7 mouse cellular contexts compared by ENCODE assay signal in genomic region chr8:79295276-79296105, GRCm38 (mm10). TPM values are rescaled to one million over a fixed set of nuclear protein-coding genes. Genes with fewer than 3 reads are reported as not detected.
DNase-seq lines count a peak whose midpoint lies in the region; ATAC-seq and TF ChIP-seq lines count a peak whose summit lies in the region.

No protein-coding gene starts in this region.

- no peak for DNase-seq in neural tube, embryonic 11.5 days (ENCODE audit: low spot score)
- no peak for DNase-seq in neural tube, embryonic 10.5 days (ENCODE audit: extremely low spot score, low spot score)
- no peak for DNase-seq in embryonic facial prominence, embryonic 10.5 days (ENCODE audit: low spot score)
- no peak for DNase-seq in layer of hippocampus, postnatal 10 days (ENCODE audit: low spot score in 2 of 2)
- no peak for DNase-seq in frontal cortex, postnatal 25 days (ENCODE audit: low spot score in 2 of 2)

- H3K9ac ChIP-seq in neural tube, embryonic 11.5 days (ENCODE audit: low read length), result peak overlapping the region; percentile 86
- peak overlapping the region; percentile 62 for H3K9ac ChIP-seq in intestine, postnatal 0 days (ENCODE audit: low read depth, low read length)
- H3K9ac ChIP-seq in neural tube, embryonic 14.5 days (replicated peaks; ENCODE audit: low read depth, low read length), result peak overlapping the region; percentile 73

- no peak; the same call in none of the 2 replicates for ATAC-seq in neural tube, embryonic 11.5 days (ENCODE audit: insufficient read depth, low FRiP score, low TSS enrichment)
- peak; percentile 46 for ATAC-seq in intestine, postnatal 0 days
- peak; percentile 42; the same call in 1 of the 2 replicates for ATAC-seq in neural tube, embryonic 14.5 days (ENCODE audit: low read depth)

- peak overlapping the region; percentile 55 for H3K4me3 ChIP-seq in neural tube, embryonic 11.5 days (ENCODE audit: low read depth, low read length)
- H3K4me3 ChIP-seq in embryonic facial prominence, embryonic 10.5 days, result peak overlapping the region; percentile 74
- H3K4me3 ChIP-seq in intestine, postnatal 0 days (ENCODE audit: low read depth, low read length), result peak overlapping the region; percentile 60
- peak overlapping the region; percentile 62 for H3K4me3 ChIP-seq in neural tube, embryonic 14.5 days (ENCODE audit: low read depth, low read length)

- no peaks in the 10 kb centered on the region for H3K36me3 ChIP-seq in neural tube, embryonic 11.5 days (ENCODE audit: control insufficient read depth, insufficient read depth, low read length)
- H3K36me3 ChIP-seq in embryonic facial prominence, embryonic 10.5 days (replicated peaks), result no peaks in the 10 kb centered on the region
- H3K36me3 ChIP-seq in intestine, postnatal 0 days (ENCODE audit: control insufficient read depth, insufficient read depth), result no peaks in the 10 kb centered on the region
- H3K36me3 ChIP-seq in neural tube, embryonic 14.5 days (ENCODE audit: control insufficient read depth, insufficient read depth, low read length), result no peaks in the 10 kb centered on the region

- H3K4me2 ChIP-seq in neural tube, embryonic 11.5 days (ENCODE audit: low read depth), result peak overlapping the region; percentile 79
- peak overlapping the region; percentile 75 for H3K4me2 ChIP-seq in intestine, postnatal 0 days (replicated peaks; ENCODE audit: low read depth)
- peak overlapping the region; percentile 89 for H3K4me2 ChIP-seq in neural tube, embryonic 14.5 days (ENCODE audit: low read depth, low read length)

- peaks cover 10% of the 10 kb centered on the region; the same call in 1 of the 2 replicates for H3K4me1 ChIP-seq in neural tube, embryonic 11.5 days (ENCODE audit: control insufficient read depth, insufficient read depth, low read length)
- H3K4me1 ChIP-seq in embryonic facial prominence, embryonic 10.5 days, result peaks cover 23% of the 10 kb centered on the region
- 0 out of 2 replicates have a peak, but pooled peaks cover 3% of the 10 kb centered on the region for H3K4me1 ChIP-seq in intestine, postnatal 0 days (replicated peaks; ENCODE audit: control insufficient read depth, insufficient read depth, low read length)
- H3K4me1 ChIP-seq in neural tube, embryonic 14.5 days (ENCODE audit: control insufficient read depth, insufficient read depth, low read length), result peaks cover 13% of the 10 kb centered on the region

- H3K9me3 ChIP-seq in neural tube, embryonic 11.5 days (ENCODE audit: control insufficient read depth, low read length), result no peaks in the 10 kb centered on the region
- H3K9me3 ChIP-seq in embryonic facial prominence, embryonic 10.5 days, result no peaks in the 10 kb centered on the region
- no peaks in the 10 kb centered on the region for H3K9me3 ChIP-seq in intestine, postnatal 0 days (ENCODE audit: control insufficient read depth)
- H3K9me3 ChIP-seq in neural tube, embryonic 14.5 days (ENCODE audit: control insufficient read depth, low read length), result no peaks in the 10 kb centered on the region

- WGBS in neural tube, embryonic 11.5 days, result 16% methylated on average over 18 of the region's 18 CpGs
- 16% methylated on average over 18 of the region's 18 CpGs for WGBS in embryonic facial prominence, embryonic 10.5 days
- 8% methylated on average over 18 of the region's 18 CpGs for WGBS in intestine, postnatal 0 days
- WGBS in neural tube, embryonic 14.5 days, result 16% methylated on average over 18 of the region's 18 CpGs

- no peaks in the 10 kb centered on the region for H3K27me3 ChIP-seq in neural tube, embryonic 11.5 days (ENCODE audit: control insufficient read depth, insufficient read depth, low read length)
- no peaks in the 10 kb centered on the region for H3K27me3 ChIP-seq in embryonic facial prominence, embryonic 10.5 days (replicated peaks; ENCODE audit: low read depth, poor library complexity, severe bottlenecking)
- no peaks in the 10 kb centered on the region for H3K27me3 ChIP-seq in intestine, postnatal 0 days (replicated peaks; ENCODE audit: control insufficient read depth, insufficient read depth, low read length)
- no peaks in the 10 kb centered on the region for H3K27me3 ChIP-seq in neural tube, embryonic 14.5 days (ENCODE audit: control insufficient read depth, insufficient read depth, low read length)

- H3K27ac ChIP-seq in neural tube, embryonic 11.5 days (ENCODE audit: low read depth, low read length), result peak overlapping the region; percentile 96
- peak overlapping the region; percentile 98 for H3K27ac ChIP-seq in embryonic facial prominence, embryonic 10.5 days (replicated peaks)
- H3K27ac ChIP-seq in intestine, postnatal 0 days (ENCODE audit: low read depth, low read length), result peak overlapping the region; percentile 92
- peak overlapping the region; percentile 92; the same call in 1 of the 2 replicates for H3K27ac ChIP-seq in neural tube, embryonic 14.5 days (ENCODE audit: low read depth, low read length)

- 0 out of 2 replicates have a peak, but pooled peaks have one; percentile 10 for TF ChIP-seq CTCF in intestine, postnatal 0 days (IDR thresholded peaks at IDR 0.05; ENCODE audit: low read depth)

RNA-seq across cellular contexts. Expression of gene Mmaa, which starts 0.8 kb away (rescaled TPM):
- 11.8 and 12.4 TPM in 2 replicates for polyA plus RNA-seq in neural tube, embryonic 11.5 days (2014; fragmentation: Nextera tagmentation; extraction: Ambion mirVana)
- polyA plus RNA-seq in embryonic facial prominence, embryonic 10.5 days (2016; fragmentation: Nextera tagmentation; extraction: Ambion mirVana), result 8.0 and 9.6 TPM in 2 replicates
- polyA plus RNA-seq in intestine, postnatal 0 days (2015; fragmentation: Nextera tagmentation; extraction: Ambion mirVana), result 7.2 and 8.2 TPM in 2 replicates
- 16.1 and 17.2 TPM in 2 replicates for polyA plus RNA-seq in neural tube, embryonic 14.5 days (2014; fragmentation: Nextera tagmentation; extraction: Ambion mirVana)
- 10 to 100 TPM; 16.9 to 17.7 TPM for total RNA-seq in layer of hippocampus, postnatal 10 days (2021)

RNA-seq across cellular contexts. Expression of gene 1700011L22Rik, which starts 47.1 kb away (rescaled TPM):
- not detected in 2 replicates for polyA plus RNA-seq in neural tube, embryonic 11.5 days (2014; fragmentation: Nextera tagmentation; extraction: Ambion mirVana)
- polyA plus RNA-seq in embryonic facial prominence, embryonic 10.5 days (2016; fragmentation: Nextera tagmentation; extraction: Ambion mirVana), result not detected in 2 replicates
- polyA plus RNA-seq in intestine, postnatal 0 days (2015; fragmentation: Nextera tagmentation; extraction: Ambion mirVana), result not detected in 2 replicates
- not detected in 2 replicates for polyA plus RNA-seq in neural tube, embryonic 14.5 days (2014; fragmentation: Nextera tagmentation; extraction: Ambion mirVana)
- total RNA-seq in layer of hippocampus, postnatal 10 days (2021), result not detected
